Mouse (Mus musculus) forebrain, embryonic 16.5 days (tissue): ENCODE results near the gene Gm20388. TPM values are rescaled to one million over a fixed set of nuclear protein-coding genes. Genes with fewer than 3 reads are reported as not detected.

Experiments
- ATAC-seq: fragments of 200-750 bp; cut with Nextera tagmentation; 2 replicates; pipeline ENCODE4 v1.8.0; 2017; ENCODE audit warnings: mild to moderate bottlenecking, moderate library complexity
- H3K27ac ChIP-seq: fragments of 300-500 bp; sonication (generic); 2 replicates; pipeline ENCODE4 v1.5.1; 2014; ENCODE audit warnings: low read length, control low read depth
- H3K27me3 ChIP-seq: fragments of 300-500 bp; sonication (generic); replicated peaks from 2 replicates; pipeline ENCODE4 v1.6.1; 2014; ENCODE audit warnings: low read length; ENCODE audit not compliant: control insufficient read depth, insufficient read depth
- H3K36me3 ChIP-seq: fragments of 300-500 bp; sonication (generic); 2 replicates; pipeline ENCODE4 v1.6.1; 2014; ENCODE audit not compliant: control insufficient read depth, insufficient read depth
- H3K4me1 ChIP-seq: fragments of 300-500 bp; sonication (generic); replicated peaks from 2 replicates; pipeline ENCODE4 v1.6.1; 2014; ENCODE audit warnings: low read length; ENCODE audit not compliant: control insufficient read depth, insufficient read depth
- H3K4me2 ChIP-seq: fragments of 300-500 bp; sonication (generic); 2 replicates; pipeline ENCODE4 v1.6.1; 2014; ENCODE audit warnings: mild to moderate bottlenecking, low read length, control low read depth
- H3K4me3 ChIP-seq: fragments of 300-500 bp; sonication (generic); replicated peaks from 2 replicates; pipeline ENCODE4 v1.5.1; 2014; ENCODE audit warnings: mild to moderate bottlenecking, low read length, control low read depth
- H3K9ac ChIP-seq: fragments of 300-500 bp; sonication (generic); replicated peaks from 2 replicates; pipeline ENCODE4 v1.6.1; 2014; ENCODE audit warnings: low read depth, low read length, control low read depth
- H3K9me3 ChIP-seq: fragments of 300-500 bp; sonication (generic); 2 replicates; pipeline ENCODE4 v1.6.1; 2016; ENCODE audit warnings: low read length; ENCODE audit not compliant: control insufficient read depth
- WGBS: fragments of 180-500 bp; shearing (Covaris S2); extraction: QIAGEN DNeasy Blood & Tissue Kit; methylation state at CpG from one replicate; pipeline ENCODE4 v1.1.7; 2014; 5-methylcytosine and 5-hydroxymethylcytosine counted together
- polyA plus RNA-seq: library from polyadenylated mRNA; unstranded; fragments of >200 nt; fragmentation: Nextera tagmentation; extraction: Ambion mirVana; gene quantifications from 2 replicates; pipeline ENCODE4 v1.2.1, GENCODE M21; 2015

Gm20388 gene
- polyA plus RNA-seq, 1 experiment from 2014 or later: 4.7 TPM

GRCm38 (mm10) chr8:122216433-122216832 lies 2305.8 kb downstream of the Gm20388 start:
- Histone ChIP-seq H3K9me3 (no peaks in the 10 kb centered on the region), H3K27me3 (0 out of 2 replicates have a peak, but pooled peaks cover 2% of the 10 kb centered on the region), H3K9ac (no peak overlapping the region), H3K4me3 (no peak overlapping the region), H3K4me1 (no peaks in the 10 kb centered on the region), H3K4me2 (no peak overlapping the region), H3K27ac (no peak overlapping the region), H3K36me3 (no peaks in the 10 kb centered on the region)
- ATAC-seq: no peak
- WGBS: 66% methylated on average over 6 of the region's 6 CpGs

- 80% methylated on average over 10 of the region's 10 CpGs for WGBS
- Histone ChIP-seq H3K36me3 (no peaks in the 10 kb centered on the region), H3K4me2 (no peak overlapping the region), H3K27me3 (0 out of 2 replicates have a peak, but pooled peaks cover 2% of the 10 kb centered on the region), H3K9me3 (no peaks in the 10 kb centered on the region), H3K9ac (no peak overlapping the region), H3K4me1 (no peaks in the 10 kb centered on the region), H3K4me3 (no peak overlapping the region), H3K27ac (no peak overlapping the region)
- no peak for ATAC-seq
These were observed 2307.0 kb downstream of the Gm20388 start for GRCm38 (mm10) chr8:122217456-122218177.

DNA sequence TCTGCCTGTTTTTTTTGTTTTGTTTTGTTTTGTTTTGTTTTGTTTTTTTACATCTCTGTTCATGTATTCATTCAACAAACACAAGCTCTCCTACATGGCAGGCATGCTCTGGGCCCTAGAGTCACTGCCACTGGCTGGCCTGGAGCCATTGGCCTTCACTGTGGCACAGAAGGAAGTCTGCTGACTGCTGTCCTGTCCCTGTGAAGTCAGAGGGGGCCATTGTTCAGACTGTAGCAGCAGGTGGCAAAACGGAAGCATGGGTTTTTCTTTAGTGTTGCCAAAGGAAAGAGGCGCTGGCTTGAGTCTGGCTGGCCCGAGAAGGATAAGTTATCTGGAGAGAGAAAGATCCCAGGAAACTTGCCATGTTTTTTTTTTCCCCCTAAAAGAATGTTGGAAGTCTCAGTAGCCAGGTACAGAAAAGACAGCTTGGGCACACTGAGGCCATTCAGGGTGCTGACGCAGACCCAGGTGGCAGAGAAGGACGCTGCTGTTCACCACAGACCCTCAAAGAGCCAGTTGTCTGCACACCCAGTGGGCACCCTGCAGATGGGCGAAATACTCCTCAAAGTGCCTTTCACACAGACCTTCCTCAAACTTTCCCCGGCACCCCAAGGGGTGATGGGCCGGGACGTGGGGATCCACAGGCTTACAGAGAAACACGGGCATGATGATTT lies 2313.5 kb downstream of the Gm20388 start:
- peaks cover 7% of the 10 kb centered on the region for H3K27me3 ChIP-seq
- no peak for ATAC-seq
- H3K4me3 ChIP-seq: no peak overlapping the region
- WGBS: 59% methylated on average over 10 of the region's 10 CpGs
- no peaks in the 10 kb centered on the region for H3K9me3 ChIP-seq
- H3K9ac ChIP-seq: no peak overlapping the region
- peak overlapping the region; percentile 37; the same call in 1 of the 2 replicates for H3K27ac ChIP-seq
- H3K4me1 ChIP-seq: peaks cover 7% of the 10 kb centered on the region; the same call in 1 of the 2 replicates
- H3K4me2 ChIP-seq: no peak overlapping the region
- H3K36me3 ChIP-seq: no peaks in the 10 kb centered on the region

DNA sequence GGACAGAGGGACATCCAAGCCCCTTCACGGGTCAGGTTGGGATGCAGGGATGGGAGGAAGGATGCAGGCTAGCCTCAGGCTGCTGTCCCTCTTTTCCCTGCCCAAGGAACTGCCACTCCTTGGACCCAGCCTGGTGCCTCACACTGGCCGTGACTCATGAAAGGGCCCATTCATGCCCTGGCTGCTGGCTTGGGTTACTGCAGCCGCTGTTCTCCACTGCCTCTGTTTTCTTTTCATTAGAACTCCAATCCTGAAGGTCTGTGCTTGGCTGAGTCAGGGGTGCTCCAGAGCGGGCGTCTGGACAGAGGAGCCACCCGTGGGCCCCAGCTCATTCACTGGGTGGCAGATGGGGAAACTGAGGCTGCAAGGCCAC lies 2314.0 kb downstream of the Gm20388 start:
- no peaks in the 10 kb centered on the region for H3K9me3 ChIP-seq
- H3K27me3 ChIP-seq: peaks cover 12% of the 10 kb centered on the region
- H3K36me3 ChIP-seq: no peaks in the 10 kb centered on the region
- 34% methylated on average over 6 of the region's 6 CpGs for WGBS
- H3K9ac ChIP-seq: no peak overlapping the region
- H3K4me3 ChIP-seq: no peak overlapping the region
- peak; percentile 73 for ATAC-seq
- H3K27ac ChIP-seq: peak overlapping the region; percentile 37; the same call in 1 of the 2 replicates
- H3K4me2 ChIP-seq: no peak overlapping the region
- peaks cover 7% of the 10 kb centered on the region for H3K4me1 ChIP-seq

DNA sequence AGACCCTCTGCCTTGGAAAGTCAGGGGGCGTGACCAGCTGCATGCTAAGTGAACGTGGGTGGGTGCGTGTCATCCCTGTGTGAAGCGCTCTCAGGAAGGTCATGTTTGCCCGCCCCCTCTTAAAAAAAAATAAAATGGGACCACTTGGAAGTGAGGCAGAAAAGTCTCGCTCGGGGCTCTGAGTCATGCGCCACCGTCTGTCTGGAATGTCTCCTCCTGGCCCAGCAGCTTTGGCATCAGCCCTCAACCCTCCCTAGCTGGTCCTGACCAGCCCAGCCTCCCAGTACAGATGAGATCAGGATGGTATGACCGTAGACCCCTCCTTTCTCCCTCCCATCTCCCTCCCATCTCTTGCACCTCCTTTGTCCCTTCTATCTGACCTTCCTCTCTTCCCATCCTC lies 2314.8 kb downstream of the Gm20388 start:
- Histone ChIP-seq H3K4me2 (no peak overlapping the region), H3K27me3 (peaks cover 15% of the 10 kb centered on the region), H3K27ac (no peak overlapping the region), H3K9ac (no peak overlapping the region), H3K36me3 (no peaks in the 10 kb centered on the region), H3K4me1 (peaks cover 16% of the 10 kb centered on the region), H3K4me3 (no peak overlapping the region), H3K9me3 (no peaks in the 10 kb centered on the region)
- 68% methylated on average over 10 of the region's 10 CpGs for WGBS
- ATAC-seq: no peak

DNA sequence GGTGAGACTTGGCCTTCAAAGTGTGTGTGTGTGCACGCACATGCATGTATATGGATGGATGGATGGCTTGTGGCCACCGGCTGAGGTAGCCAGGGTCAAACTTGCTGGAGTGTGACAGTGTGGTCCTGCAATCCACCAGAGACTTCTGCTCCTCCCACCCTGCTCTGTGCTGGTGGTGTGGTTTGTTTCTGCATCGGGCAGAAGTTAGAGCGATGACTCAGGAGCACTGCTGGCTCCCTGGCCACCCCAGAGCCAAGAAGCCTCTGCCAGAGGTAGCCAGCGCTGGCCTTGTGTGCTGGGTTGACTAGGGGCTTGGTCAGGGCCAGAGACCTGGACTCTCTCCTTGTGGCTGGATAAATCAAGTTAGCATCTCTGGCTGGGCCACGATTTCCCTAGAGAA lies 2316.7 kb downstream of the Gm20388 start:
- ATAC-seq: no peak
- Histone ChIP-seq H3K4me1 (peaks cover 19% of the 10 kb centered on the region), H3K9me3 (no peaks in the 10 kb centered on the region), H3K4me3 (no peak overlapping the region), H3K27ac (no peak overlapping the region), H3K36me3 (no peaks in the 10 kb centered on the region), H3K9ac (no peak overlapping the region), H3K4me2 (no peak overlapping the region), H3K27me3 (peaks cover 23% of the 10 kb centered on the region)
- WGBS: 90% methylated on average over 6 of the region's 6 CpGs

- Histone ChIP-seq H3K4me1 (peaks cover 19% of the 10 kb centered on the region), H3K4me2 (no peak overlapping the region), H3K27me3 (peaks cover 23% of the 10 kb centered on the region), H3K9ac (no peak overlapping the region), H3K27ac (no peak overlapping the region), H3K4me3 (no peak overlapping the region), H3K36me3 (no peaks in the 10 kb centered on the region), H3K9me3 (no peaks in the 10 kb centered on the region)
- no peak for ATAC-seq
- 44% methylated on average over 11 of the region's 11 CpGs for WGBS
These were observed 2318.3 kb downstream of the Gm20388 start for GRCm38 (mm10) chr8:122228792-122229575.

DNA sequence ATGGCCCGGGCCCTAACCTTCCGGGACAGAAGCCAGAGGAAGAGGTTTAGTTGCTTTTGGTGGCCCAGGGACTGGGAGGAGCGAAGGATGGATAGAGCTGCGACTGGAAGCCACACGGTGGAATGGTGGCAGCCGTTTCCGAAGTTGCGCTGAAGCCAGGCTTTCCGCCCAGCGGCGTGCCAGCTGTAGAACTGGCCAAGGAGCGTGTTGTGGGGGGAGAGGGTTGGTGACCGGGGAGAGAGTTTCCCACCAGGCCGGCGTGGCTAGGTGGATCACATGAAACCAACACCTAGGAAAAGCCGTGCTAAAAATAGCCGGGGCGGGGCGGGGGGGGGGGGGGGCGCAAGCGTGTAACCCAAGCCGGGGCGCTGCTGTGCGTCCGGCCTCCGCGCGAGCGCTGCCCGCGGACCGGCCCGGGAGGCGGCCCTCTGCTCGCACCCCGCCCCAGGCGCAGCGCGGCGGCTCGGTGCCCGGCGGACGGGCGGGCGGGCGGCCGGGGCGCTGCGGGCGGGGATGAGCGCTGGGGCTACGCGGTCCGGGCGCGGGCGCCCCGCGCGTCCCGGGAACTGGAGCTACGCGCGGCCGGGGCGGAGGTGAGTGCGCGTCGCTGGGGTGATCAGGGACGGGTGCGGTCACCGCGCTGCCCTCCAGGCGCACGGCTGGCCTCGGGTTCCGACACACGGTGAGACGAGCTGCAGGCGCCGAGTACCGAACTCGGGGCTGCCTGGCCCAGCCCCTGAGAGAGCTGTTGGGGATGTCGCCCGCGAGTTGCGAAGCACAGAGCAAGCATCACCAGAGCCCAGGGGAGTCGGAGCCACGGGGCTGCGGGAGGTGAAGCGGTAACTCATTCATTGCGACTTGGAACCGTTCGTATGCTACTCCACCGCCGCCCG lies 2319.4 kb downstream of the Gm20388 start:
- Histone ChIP-seq H3K27ac (no peak overlapping the region), H3K4me2 (peak overlapping the region; percentile 64), H3K9me3 (no peaks in the 10 kb centered on the region), H3K36me3 (no peaks in the 10 kb centered on the region), H3K27me3 (peaks cover 23% of the 10 kb centered on the region), H3K9ac (peak overlapping the region; percentile 53), H3K4me3 (peak overlapping the region; percentile 52), H3K4me1 (peaks cover 12% of the 10 kb centered on the region)
- WGBS: under 1% methylated on average over 73 of the region's 98 CpGs
- peak; percentile 62 for ATAC-seq
